Mouse (Mus musculus) skeletal muscle tissue, postnatal 0 days (tissue): Measurements from ENCODE around the gene Wdr66. TPM values are rescaled to one million over a fixed set of nuclear protein-coding genes. Genes with fewer than 3 reads are reported as not detected.

Experiments used
- polyA plus RNA-seq: library from polyadenylated mRNA; unstranded; fragments of >200 nt; fragmentation: Nextera tagmentation; extraction: Ambion mirVana; gene quantifications from 2 replicates; pipeline ENCODE4 v1.2.1, GENCODE M21; 2015

The Wdr66 gene
- polyA plus RNA-seq = 3.0 and 3.3 TPM in 2 replicates

GRCm38 (mm10) chr5:123251834-123252233 lies at the start of gene Wdr66:
Wdr66 (plus strand) TSS chr5:123252102.

DNA sequence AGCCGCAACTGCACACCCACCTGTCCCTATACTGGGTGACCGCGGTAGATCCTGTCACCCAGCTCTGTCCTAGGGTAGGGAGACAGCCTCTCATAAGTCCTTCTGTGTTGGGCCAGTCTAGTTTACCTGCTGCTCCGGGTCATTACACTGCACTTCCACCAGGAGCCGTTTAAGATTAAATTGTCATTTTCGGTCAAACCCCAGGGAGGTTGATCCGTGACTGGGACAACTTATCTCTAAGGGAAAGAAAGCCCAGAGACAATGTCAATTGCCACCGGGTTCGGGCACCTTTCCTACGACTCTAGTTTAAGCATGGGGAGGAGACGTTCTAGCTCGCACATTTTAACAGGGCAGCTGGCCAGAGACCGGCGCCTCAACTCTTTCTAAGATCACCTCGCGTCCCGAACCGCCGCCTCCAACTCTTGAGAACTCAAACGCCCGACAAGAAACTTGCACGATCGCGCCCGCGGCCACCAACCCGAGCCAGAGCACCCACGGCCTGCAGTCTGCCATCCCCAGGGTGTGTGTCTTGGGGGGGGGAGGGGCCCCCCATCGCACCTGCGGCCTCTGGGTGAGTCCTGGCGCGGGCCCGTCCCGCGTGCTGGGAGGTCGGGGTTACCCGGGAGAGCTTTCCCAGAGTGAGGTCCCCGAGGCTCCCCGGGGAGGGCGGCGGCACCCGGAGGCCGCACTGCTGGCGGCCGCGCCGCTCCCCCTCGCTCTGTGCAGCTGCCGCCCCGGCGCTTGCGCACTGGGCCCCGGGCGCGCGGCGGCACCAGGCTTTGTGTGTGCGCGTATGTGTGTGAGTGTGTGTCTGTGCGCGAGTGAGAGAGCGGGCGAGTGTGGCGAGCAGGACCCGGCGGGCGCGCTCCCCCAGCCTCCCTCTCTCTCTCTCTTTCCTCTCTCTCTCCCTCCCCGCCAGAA lies 92.1 kb downstream of the Wdr66 start, which contains the start of gene Bcl7a:
Bcl7a (plus strand) TSS at position 128 of the 921 bp plus-strand sequence.

Other genes starting within 250 kb of the Wdr66 start
- 47.3 and 58.6 TPM in 2 replicates for gene Orai1, start 237.0 kb upstream of the Wdr66 start, polyA plus RNA-seq
- gene Morn3, start 205.1 kb upstream of the Wdr66 start, polyA plus RNA-seq = not detected in 2 replicates
- 33.1 and 37.6 TPM in 2 replicates for gene Tmem120b, start 183.7 kb upstream of the Wdr66 start, polyA plus RNA-seq
- gene Rhof, start 119.4 kb upstream of the Wdr66 start, polyA plus RNA-seq = 0.82 and 0.96 TPM in 2 replicates
- gene Setd1b, start 109.9 kb upstream of the Wdr66 start, polyA plus RNA-seq = 4.8 and 5.3 TPM in 2 replicates
- 45.2 and 50.7 TPM in 2 replicates for gene Psmd9, start 82.7 kb upstream of the Wdr66 start, polyA plus RNA-seq
- 0.37 and 1.4 TPM in 2 replicates for gene Hpd, start 69.4 kb upstream of the Wdr66 start, polyA plus RNA-seq
- 14.2 and 16.1 TPM in 2 replicates for gene Bcl7a, start 91.7 kb downstream of the Wdr66 start, polyA plus RNA-seq
- gene Mlxip, start 142.7 kb downstream of the Wdr66 start, polyA plus RNA-seq = 24.9 and 29.9 TPM in 2 replicates
- not detected in 2 replicates for gene Lrrc43, start 237.2 kb downstream of the Wdr66 start, polyA plus RNA-seq
- not detected in 2 replicates for gene Il31, start 237.4 kb downstream of the Wdr66 start, polyA plus RNA-seq